In genomic region chr10:40351156-40351555, GRCm38 (mm10) we compare ENCODE assay signal across 11 mouse cellular contexts. TPM values are rescaled to one million over a fixed set of nuclear protein-coding genes. Genes with fewer than 3 reads are reported as not detected.
A peak's percentile ranks its signal among the peaks of the same experiment; 100 is the strongest.
DNase-seq lines count a peak whose midpoint lies in the region; ATAC-seq and TF ChIP-seq lines count a peak whose summit lies in the region.
"Had no signal": no experiment of that assay in that cellular context is flagged by ENCODE, and none has a peak within 500 bp of the region (broad histone marks: within the 10 kb centered on the region; RNA-seq: fewer than 3 reads in every experiment).

No protein-coding gene starts in this region.

- H3K4me3 ChIP-seq in kidney, postnatal 0 days (replicated peaks; ENCODE audit: low read depth, low read length) = no peak overlapping the region
- no peak overlapping the region for H3K4me3 ChIP-seq in cortical plate, adult 2 months (ENCODE audit: insufficient read depth, low read length)
- peak overlapping the region; percentile 92 for H3K4me3 ChIP-seq in forebrain, embryonic 15.5 days
- H3K4me3 ChIP-seq in midbrain, embryonic 12.5 days = no peak overlapping the region

- no peaks in the 10 kb centered on the region for H3K27me3 ChIP-seq in kidney, postnatal 0 days (ENCODE audit: insufficient read depth, low read length)
- no peaks in the 10 kb centered on the region for H3K27me3 ChIP-seq in forebrain, embryonic 15.5 days
- no peaks in the 10 kb centered on the region for H3K27me3 ChIP-seq in midbrain, embryonic 12.5 days

- peak overlapping the region; percentile 64; the same call in 1 of the 2 replicates for H3K4me2 ChIP-seq in kidney, postnatal 0 days (ENCODE audit: low read length)
- peak overlapping the region; percentile 76 for H3K4me2 ChIP-seq in forebrain, embryonic 15.5 days (replicated peaks)
- peak overlapping the region; percentile 67 for H3K4me2 ChIP-seq in midbrain, embryonic 12.5 days (replicated peaks)

- no peak overlapping the region for H3K27ac ChIP-seq in kidney, postnatal 0 days
- H3K27ac ChIP-seq in cortical plate, adult 2 months (ENCODE audit: insufficient read depth, low read length) = 0 out of 2 replicates have a peak overlapping the region, but pooled peaks have one; percentile 68
- H3K27ac ChIP-seq in forebrain, embryonic 15.5 days (replicated peaks) = no peak overlapping the region
- H3K27ac ChIP-seq in midbrain, embryonic 12.5 days (replicated peaks) = no peak overlapping the region
- H3K27ac ChIP-seq: macrophage had no signal

- no peak for TF ChIP-seq POLR2A in cortical plate, adult 2 months (IDR thresholded peaks at IDR 0.05; ENCODE audit: extremely low read depth, insufficient read depth, low read length)

- no peak overlapping the region for H3K9ac ChIP-seq in kidney, postnatal 0 days (ENCODE audit: low read depth, low read length)
- no peak overlapping the region for H3K9ac ChIP-seq in forebrain, embryonic 15.5 days (replicated peaks)
- H3K9ac ChIP-seq in midbrain, embryonic 12.5 days (replicated peaks) = no peak overlapping the region; the same call in 1 of the 2 replicates

- no peaks in the 10 kb centered on the region for H3K36me3 ChIP-seq in kidney, postnatal 0 days (ENCODE audit: insufficient read depth, low read length)
- H3K36me3 ChIP-seq in forebrain, embryonic 15.5 days = no peaks in the 10 kb centered on the region
- H3K36me3 ChIP-seq in midbrain, embryonic 12.5 days = no peaks in the 10 kb centered on the region

- TF ChIP-seq CTCF in kidney, postnatal 0 days (IDR thresholded peaks at IDR 0.05; ENCODE audit: low read depth) = no peak
- no peak for TF ChIP-seq CTCF in cortical plate, adult 2 months (IDR thresholded peaks at IDR 0.05; ENCODE audit: extremely low read depth, insufficient read depth, low read length)

- H3K4me1 ChIP-seq in kidney, postnatal 0 days (replicated peaks; ENCODE audit: insufficient read depth, low read length) = peaks cover 4% of the 10 kb centered on the region; the same call in 1 of the 2 replicates
- H3K4me1 ChIP-seq in cortical plate, adult 2 months (ENCODE audit: control insufficient read depth, insufficient read depth, low read length) = no peaks in the 10 kb centered on the region; the same call in 1 of the 2 replicates
- peaks cover 34% of the 10 kb centered on the region for H3K4me1 ChIP-seq in forebrain, embryonic 15.5 days
- H3K4me1 ChIP-seq in midbrain, embryonic 12.5 days = peaks cover 19% of the 10 kb centered on the region

- no peak for ATAC-seq in kidney, postnatal 0 days (replicated peaks; ENCODE audit: low FRiP score, low read depth)
- no peak for ATAC-seq in forebrain, embryonic 15.5 days (replicated peaks)
- ATAC-seq in midbrain, embryonic 12.5 days (ENCODE audit: low FRiP score, low read depth) = no peak

- WGBS in kidney, postnatal 0 days = 70% methylated on average over 4 of the region's 4 CpGs
- whole genome bisulfite sequencing in forebrain, embryonic 15.5 days = 45% methylated on average over 4 of the region's 4 CpGs
- WGBS in midbrain, embryonic 12.5 days = 67% methylated on average over 4 of the region's 4 CpGs

- no peak for DNase-seq in kidney, postnatal 0 days (ENCODE audit: low spot score)
- DNase-seq in kidney, postnatal 25 days = no peak
- DNase-seq in urinary bladder, postnatal 4 days (ENCODE audit: low spot score in 2 of 2) = no peak
- DNase-seq in right cerebral cortex, postnatal 25 days = no peak
- no peak for DNase-seq in adrenal gland, postnatal 4 days (ENCODE audit: low spot score in 2 of 2)
- DNase-seq: kidney, adult 9 months; thymus, postnatal 25 days had no signal

- no peaks in the 10 kb centered on the region for H3K9me3 ChIP-seq in kidney, postnatal 0 days (replicated peaks; ENCODE audit: low read length)
- no peaks in the 10 kb centered on the region for H3K9me3 ChIP-seq in forebrain, embryonic 15.5 days
- no peaks in the 10 kb centered on the region for H3K9me3 ChIP-seq in midbrain, embryonic 12.5 days

RNA-seq across cellular contexts. Expression of gene Cdk19, which starts 11.8 kb away (rescaled TPM):
- polyA plus RNA-seq in kidney, postnatal 0 days (2015; fragmentation: Nextera tagmentation; extraction: Ambion mirVana) = 7.2 and 7.3 TPM in 2 replicates
- 39.7 and 41.0 TPM in 2 replicates for polyA plus RNA-seq in cortical plate, adult 2 months (2012; rRNA removed)
- polyA plus RNA-seq in forebrain, embryonic 15.5 days (2015; fragmentation: Nextera tagmentation; extraction: Ambion mirVana) = 18.9 and 19.7 TPM in 2 replicates
- polyA plus RNA-seq in midbrain, embryonic 12.5 days (2016; fragmentation: Nextera tagmentation; extraction: Ambion mirVana) = 12.0 and 12.6 TPM in 2 replicates
- total RNA-seq in adrenal gland, postnatal 4 days (2021) = 10 to 100 TPM; 19.7 to 20.2 TPM

RNA-seq across cellular contexts. Expression of gene Amd1, which starts 49.2 kb away (rescaled TPM):
- 44.1 and 46.9 TPM in 2 replicates for polyA plus RNA-seq in kidney, postnatal 0 days (2015; fragmentation: Nextera tagmentation; extraction: Ambion mirVana)
- polyA plus RNA-seq in cortical plate, adult 2 months (2012; rRNA removed) = 103 and 105 TPM in 2 replicates
- 41.8 and 43.2 TPM in 2 replicates for polyA plus RNA-seq in forebrain, embryonic 15.5 days (2015; fragmentation: Nextera tagmentation; extraction: Ambion mirVana)
- 59.8 TPM in 2 replicates for polyA plus RNA-seq in midbrain, embryonic 12.5 days (2016; fragmentation: Nextera tagmentation; extraction: Ambion mirVana)
- total RNA-seq in adrenal gland, postnatal 4 days (2021) = 10 to 100 TPM; 42.2 to 43.5 TPM
